Mouse (Mus musculus): ENCODE results near the gene Lsm4. TPM values are rescaled to one million over a fixed set of nuclear protein-coding genes. Genes with fewer than 3 reads are reported as not detected.

Gene Lsm4
- total RNA-seq, 2 experiments from 2014 or later, result 64.3 to 69.7 TPM

DNA sequence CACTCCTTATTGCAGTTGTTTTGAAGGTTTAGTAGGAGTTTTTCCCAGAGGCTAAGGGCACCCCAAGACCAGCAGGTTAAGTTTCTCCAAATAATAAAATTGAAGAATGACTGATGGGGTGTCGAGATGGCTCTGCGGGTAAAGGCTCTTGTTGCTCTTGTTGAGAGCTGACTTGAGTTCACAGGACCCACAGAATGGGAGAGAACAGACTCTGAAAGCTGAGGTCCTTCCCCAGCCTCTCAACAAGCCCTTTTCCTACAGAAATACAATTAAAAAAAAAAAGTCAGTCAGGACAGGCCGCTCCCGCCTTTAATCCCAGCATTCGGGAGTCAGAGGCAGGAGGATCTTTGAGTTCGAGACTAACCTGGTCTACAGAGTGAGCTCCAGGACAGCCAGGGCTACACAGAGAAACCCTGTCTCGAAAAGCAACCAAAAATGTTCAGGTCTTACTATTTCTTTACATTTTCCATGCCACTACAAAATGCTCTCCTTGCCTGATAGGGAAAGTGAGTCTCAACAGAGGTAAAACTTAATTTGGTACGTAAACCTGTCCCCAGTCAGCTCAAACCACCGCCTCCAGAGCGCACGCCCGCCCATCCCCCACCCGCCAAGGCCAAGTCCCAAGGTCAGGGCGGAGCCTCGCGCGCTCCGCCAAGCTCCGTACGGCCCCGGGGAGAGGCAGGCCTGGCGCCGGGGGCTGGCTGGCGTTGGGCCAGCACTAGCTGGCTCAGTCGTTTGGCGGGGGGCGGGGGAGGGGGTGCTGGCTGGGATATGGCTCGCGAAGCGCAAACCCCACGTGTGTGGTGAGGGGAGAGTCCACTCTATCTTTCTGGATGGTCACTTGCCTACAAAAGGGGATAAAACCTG lies 23.2 kb downstream of the Lsm4 start:
- DNase-seq (ENCODE audit: low spot score in 2 of 2), result no peak
- intact Hi-C loops (cut with DNase I), result no loop called here

DNA sequence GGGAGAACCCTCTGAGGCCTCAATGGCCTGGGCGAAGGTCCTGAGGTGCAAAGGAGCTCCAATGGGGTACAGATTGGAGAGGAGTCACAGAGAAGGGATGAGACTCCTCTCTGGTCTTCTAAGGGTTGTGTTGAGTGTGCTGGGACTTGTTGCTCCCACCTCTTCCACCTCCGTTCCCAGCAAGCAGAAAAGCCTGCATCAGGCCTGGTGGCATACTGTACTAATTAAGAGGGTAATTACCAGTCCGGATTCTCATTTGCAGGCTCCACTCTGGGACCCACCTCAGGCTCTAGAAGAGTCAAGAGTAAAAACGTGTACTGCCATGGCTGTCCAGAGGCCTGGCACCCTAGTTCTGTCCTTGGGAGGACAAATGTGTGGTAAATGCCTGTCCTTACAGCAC lies 23.9 kb downstream of the Lsm4 start:
- intact Hi-C loops (cut with DNase I), result no loop called here
- DNase-seq (ENCODE audit: low spot score in 2 of 2), result no peak

GRCm38 (mm10) chr8:70697366-70698250 lies 24.6 kb downstream of the Lsm4 start:
- no peak for DNase-seq (ENCODE audit: low spot score in 2 of 2)
- intact Hi-C loops (cut with DNase I), result no loop called here

DNA sequence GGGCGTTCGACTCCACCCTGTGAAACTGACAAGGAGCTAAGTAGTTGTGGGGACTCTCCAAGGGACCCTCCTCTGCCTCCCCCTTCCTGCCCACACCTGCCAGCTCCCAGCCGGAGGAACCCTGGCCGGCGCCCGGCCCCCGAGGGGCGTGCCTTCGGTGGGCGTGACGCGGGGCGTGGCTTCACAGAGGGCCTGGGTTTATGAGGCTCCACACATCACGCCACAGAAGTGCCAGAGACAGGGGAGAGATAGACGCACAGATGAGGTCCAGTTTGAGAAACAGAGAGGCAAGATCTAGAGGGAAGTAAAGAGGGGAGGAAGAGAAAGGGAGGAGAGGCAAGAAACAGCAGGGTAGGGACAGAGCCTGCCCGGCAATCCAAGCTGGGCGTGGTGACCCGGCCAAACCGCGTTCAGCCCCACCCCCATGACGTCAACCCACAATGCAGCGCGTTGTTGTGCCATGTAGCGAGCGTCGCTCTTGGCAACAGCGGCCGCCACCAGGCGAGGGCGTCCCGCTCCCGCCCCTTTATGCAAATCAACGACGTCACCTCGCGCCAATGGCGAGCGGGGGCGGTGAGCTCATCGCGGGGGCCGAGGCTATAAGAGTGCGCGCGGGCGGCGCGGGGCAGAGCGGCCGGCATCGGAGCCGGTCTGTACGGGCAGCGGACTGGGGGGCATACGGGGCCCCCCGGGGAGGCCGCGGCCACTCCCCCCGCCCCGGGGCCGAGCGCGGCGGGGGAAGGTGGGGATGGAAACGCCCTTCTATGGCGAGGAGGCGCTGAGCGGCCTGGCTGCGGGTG lies 25.5 kb downstream of the Lsm4 start, which contains the start of gene Jund:
Gene Jund, plus strand, starts transcription at position 640 of the 800 bp plus-strand sequence.
- intact Hi-C loops (cut with DNase I), result no loop called here
- peak; percentile 99 for DNase-seq (ENCODE audit: low spot score in 2 of 2)

- DNase-seq (ENCODE audit: low spot score in 2 of 2), result peak in 1 of 2 experiments; percentile 43
- intact Hi-C loops (cut with DNase I), result no loop called here
Observed at GRCm38 (mm10) chr8:70699116-70699833, 26.2 kb downstream of the Lsm4 start.

- peak; percentile 81 to 83 for DNase-seq (ENCODE audit: low spot score in 2 of 2)
- intact Hi-C loops (cut with DNase I), result loop anchor here (1.0 to 10.0 kb wide), 2 partner anchors 27 to 55 kb away; partner anchors contain the start of genes Lsm4 and Rab3a
Observed at GRCm38 (mm10) chr8:70699834-70700554, 26.9 kb downstream of the Lsm4 start.

- peak; percentile 88 to 91 for DNase-seq (ENCODE audit: low spot score in 2 of 2)
- intact Hi-C loops (cut with DNase I), result loop anchor here (1.0 to 10.0 kb wide), 2 partner anchors 27 to 54 kb away; partner anchors contain the start of genes Lsm4 and Rab3a
Observed at GRCm38 (mm10) chr8:70700555-70700922, 27.5 kb downstream of the Lsm4 start.

GRCm38 (mm10) chr8:70701048-70701981 lies 28.3 kb downstream of the Lsm4 start:
- DNase-seq (ENCODE audit: low spot score in 2 of 2), result no peak
- intact Hi-C loops (cut with DNase I), result loop anchor here (10.0 kb wide), 1 partner anchor 53 kb away; the partner anchor contains the start of gene Rab3a

DNA sequence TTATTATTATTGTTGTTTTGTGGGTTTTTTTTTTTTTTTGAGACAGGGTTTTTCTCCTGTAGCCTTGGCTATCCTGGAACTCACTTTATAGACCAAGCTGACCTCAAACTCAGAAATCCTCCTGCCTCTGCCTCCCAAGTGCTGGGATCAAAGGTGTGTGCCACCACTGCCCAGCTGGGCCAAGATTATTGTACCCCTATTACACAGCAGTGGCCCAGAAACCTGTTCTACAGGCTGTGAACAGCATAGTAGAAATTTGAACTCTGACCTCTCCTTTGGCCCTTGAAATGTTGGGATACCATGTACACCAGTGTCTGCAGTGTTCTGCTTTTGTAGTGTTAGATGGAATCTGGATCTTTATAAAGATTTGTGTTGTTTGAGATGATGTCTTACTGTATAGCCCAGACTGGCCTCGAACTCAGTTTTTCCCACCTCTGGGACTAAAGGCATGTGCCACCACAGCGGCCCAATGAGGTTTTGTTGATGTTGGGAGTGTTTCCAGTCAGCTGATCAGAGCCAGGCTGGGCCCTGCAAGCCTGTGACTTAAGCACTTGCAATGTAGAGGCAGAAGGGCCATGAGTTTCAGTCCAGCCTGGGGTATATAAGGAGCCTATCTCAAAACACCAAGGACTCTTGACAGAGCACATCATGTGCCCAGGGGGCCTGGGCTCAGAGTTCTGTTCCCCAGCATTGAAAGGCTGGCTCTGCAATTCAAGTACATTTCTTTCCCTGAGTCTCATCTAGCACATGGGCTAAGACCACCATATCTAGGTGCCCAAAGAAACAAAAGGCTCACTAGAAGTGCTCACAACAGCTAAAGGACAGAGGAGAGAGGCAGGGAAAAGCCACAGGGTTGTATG lies 29.2 kb downstream of the Lsm4 start:
- intact Hi-C loops (cut with DNase I), result loop anchor here (10.0 kb wide), 1 partner anchor 53 kb away; the partner anchor contains the start of gene Rab3a

DNA sequence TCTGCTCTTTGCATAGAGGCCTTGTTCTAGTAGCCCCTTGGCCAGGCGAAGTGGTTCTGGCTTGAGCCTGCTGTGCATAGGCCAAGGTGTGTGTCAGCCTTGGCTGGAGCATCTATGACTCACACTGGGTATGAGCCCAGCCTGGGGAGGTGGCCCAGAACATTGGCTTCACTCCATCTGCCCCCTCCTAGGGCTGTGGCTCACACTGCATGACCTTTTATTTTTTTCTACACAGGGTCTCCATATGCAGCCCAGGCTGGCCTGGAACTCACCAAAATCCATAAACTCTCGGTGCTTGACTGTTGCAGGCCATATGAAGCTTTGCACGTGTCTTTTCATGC lies 29.8 kb downstream of the Lsm4 start:
- DNase-seq (ENCODE audit: low spot score in 2 of 2), result no peak
- intact Hi-C loops (cut with DNase I), result loop anchor here (10.0 kb wide), 1 partner anchor 52 kb away; the partner anchor contains the start of gene Rab3a

More for the DNA sequence above, 29.2 kb downstream of the Lsm4 start:
- no peak for DNase-seq (ENCODE audit: low spot score in 2 of 2)

GRCm38 (mm10) chr8:70703287-70703686 lies 30.2 kb downstream of the Lsm4 start, which contains the start of gene Iqcn:
Gene Iqcn, plus strand, starts transcription at chr8:70703457.
- intact Hi-C loops (cut with DNase I), result loop anchor here (10.0 kb wide), 1 partner anchor 52 kb away; the partner anchor contains the start of gene Rab3a
- DNase-seq (ENCODE audit: low spot score in 2 of 2), result no peak

GRCm38 (mm10) chr8:70708281-70708680 lies 35.2 kb downstream of the Lsm4 start:
- intact Hi-C loops (cut with DNase I), result loop anchor here (10.0 kb wide), 1 partner anchor 47 kb away; the partner anchor contains the start of gene Rab3a
- DNase-seq (ENCODE audit: low spot score in 2 of 2), result no peak

DNA sequence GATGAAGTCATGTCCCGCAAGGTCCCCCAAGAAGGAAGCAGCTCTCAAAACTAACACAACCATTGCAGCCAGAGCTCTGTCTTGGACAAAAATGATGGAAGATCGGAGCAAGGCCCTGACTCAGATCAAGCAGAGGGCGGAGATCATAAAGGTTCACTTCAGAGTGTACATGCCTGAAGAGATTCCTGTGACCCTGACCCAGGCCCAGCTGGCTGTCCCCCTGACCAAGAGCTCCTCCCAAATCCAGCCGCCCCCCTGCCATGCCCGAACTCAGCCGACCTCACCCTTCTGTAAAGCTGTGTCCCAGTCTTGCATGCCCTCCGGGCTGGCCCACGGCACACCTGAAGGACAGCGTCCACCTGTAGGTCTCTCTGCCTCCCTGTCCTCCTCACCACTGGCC lies 36.7 kb downstream of the Lsm4 start:
- DNase-seq (ENCODE audit: low spot score in 2 of 2), result no peak
- intact Hi-C loops (cut with DNase I), result loop anchor here (10.0 kb wide), 1 partner anchor 45 kb away; the partner anchor contains the start of gene Rab3a

- intact Hi-C loops (cut with DNase I), result no loop called here
- no peak for DNase-seq (ENCODE audit: low spot score in 2 of 2)
Observed at GRCm38 (mm10) chr8:70710296-70710695, 37.2 kb downstream of the Lsm4 start.

GRCm38 (mm10) chr8:70711041-70711440 lies 38.0 kb downstream of the Lsm4 start:
- no peak for DNase-seq (ENCODE audit: low spot score in 2 of 2)
- intact Hi-C loops (cut with DNase I), result no loop called here

DNA sequence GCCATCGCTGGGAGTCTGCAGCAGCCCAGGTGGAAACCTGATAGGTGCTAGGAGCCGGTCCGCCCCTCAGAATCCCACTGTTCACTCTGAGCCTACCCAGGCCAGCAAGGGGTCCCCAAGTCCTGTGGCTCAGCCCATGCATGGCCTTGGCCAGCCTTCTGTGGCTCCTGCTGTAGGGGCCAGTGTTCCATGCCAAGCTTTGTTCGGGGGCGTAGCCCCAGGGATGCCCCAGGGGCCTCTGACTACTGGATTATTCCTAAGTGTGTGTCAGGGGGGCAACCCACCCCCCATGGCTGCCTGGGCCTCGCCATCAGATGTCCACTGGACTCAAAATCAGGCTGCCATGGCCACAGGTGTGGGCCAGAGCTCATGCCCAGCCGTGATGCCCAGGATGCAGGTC lies 40.9 kb downstream of the Lsm4 start:
- intact Hi-C loops (cut with DNase I), result no loop called here
- no peak for DNase-seq (ENCODE audit: low spot score in 2 of 2)

All from left cerebral cortex, postnatal 14 days (tissue).